Mouse (Mus musculus) intestine, postnatal 0 days (tissue): ENCODE measurements around the gene Sp100. TPM values are rescaled to one million over a fixed set of nuclear protein-coding genes. Genes with fewer than 3 reads are reported as not detected.

ENCODE experiments used
- ATAC-seq: fragments of 200-750 bp; cut with Nextera tagmentation; 2 replicates; pipeline ENCODE4 v1.8.0; 2017; ENCODE audit warnings: mild to moderate bottlenecking, moderate TSS enrichment, moderate library complexity
- H3K27ac ChIP-seq: fragments of 300-500 bp; sonication (generic); 2 replicates; pipeline ENCODE4 v1.5.1; 2014; ENCODE audit warnings: mild to moderate bottlenecking, low read depth, low read length, moderate library complexity
- H3K27me3 ChIP-seq: fragments of 300-500 bp; sonication (generic); replicated peaks from 2 replicates; pipeline ENCODE4 v1.6.1; 2014; ENCODE audit warnings: low read length, mixed read lengths; ENCODE audit not compliant: control insufficient read depth, insufficient read depth
- H3K36me3 ChIP-seq: fragments of 300-500 bp; sonication (generic); 2 replicates; pipeline ENCODE4 v1.6.1; 2014; ENCODE audit warnings: mild to moderate bottlenecking, moderate library complexity; ENCODE audit not compliant: control insufficient read depth, insufficient read depth
- H3K4me1 ChIP-seq: fragments of 300-500 bp; sonication (generic); replicated peaks from 2 replicates; pipeline ENCODE4 v1.6.1; 2014; ENCODE audit warnings: antibody characterized with exemption, low read length, mixed read lengths; ENCODE audit not compliant: control insufficient read depth, insufficient read depth
- H3K4me2 ChIP-seq: fragments of 300-500 bp; sonication (generic); replicated peaks from 2 replicates; pipeline ENCODE4 v1.6.1; 2014; ENCODE audit warnings: low read depth, mild to moderate bottlenecking, moderate library complexity
- H3K4me3 ChIP-seq: fragments of 300-500 bp; sonication (generic); 2 replicates; pipeline ENCODE4 v1.5.1; 2014; ENCODE audit warnings: low read depth, low read length
- H3K9ac ChIP-seq: fragments of 300-500 bp; sonication (generic); 2 replicates; pipeline ENCODE4 v1.6.1; 2014; ENCODE audit warnings: mild to moderate bottlenecking, low read depth, low read length
- H3K9me3 ChIP-seq: fragments of 300-500 bp; sonication (generic); 2 replicates; pipeline ENCODE4 v1.6.1; 2016; ENCODE audit warnings: mixed run types; ENCODE audit not compliant: control insufficient read depth
- CTCF ChIP-seq: sonication (generic); IDR thresholded peaks from 2 replicates; pipeline ENCODE4 v1.5.1; 2016; ENCODE audit warnings: low read depth, mild to moderate bottlenecking, control low read depth, antibody characterized with exemption, moderate library complexity
- WGBS: fragments of 180-500 bp; shearing (Covaris S2); extraction: QIAGEN DNeasy Blood & Tissue Kit; methylation state at CpG from one replicate; pipeline ENCODE4 v1.1.7; 2014; 5-methylcytosine and 5-hydroxymethylcytosine counted together
- microRNA-seq: library from miRNA; unstranded; fragments of <30 nt; microRNA quantifications from one replicate; pipeline ENCODE4, GENCODE M21; 2016
- polyA plus RNA-seq: library from polyadenylated mRNA; unstranded; fragments of >200 nt; fragmentation: Nextera tagmentation; extraction: Ambion mirVana; gene quantifications from 2 replicates; pipeline ENCODE4 v1.2.1, GENCODE M21; 2015

Sp100 gene
- polyA plus RNA-seq, 1 experiment from 2014 or later: 4.2 TPM

- no peaks in the 10 kb centered on the region for H3K9me3 ChIP-seq
- no peaks in the 10 kb centered on the region for H3K4me1 ChIP-seq
- H3K27ac ChIP-seq: no peak overlapping the region
- no peak overlapping the region for H3K4me2 ChIP-seq
- H3K36me3 ChIP-seq: no peaks in the 10 kb centered on the region
- no peak overlapping the region for H3K4me3 ChIP-seq
- no peaks in the 10 kb centered on the region for H3K27me3 ChIP-seq
- no peak for ATAC-seq
- 74% methylated on average over 6 of the region's 6 CpGs for WGBS
- H3K9ac ChIP-seq: no peak overlapping the region
- TF ChIP-seq CTCF: no peak
Observed at GRCm38 (mm10) chr1:85757531-85758230, 107.9 kb downstream of the Sp100 start.

- ATAC-seq: no peak
- no peak for TF ChIP-seq CTCF
- 35% methylated on average over 14 of the region's 14 CpGs for WGBS
Observed at GRCm38 (mm10) chr1:85758231-85758968, 108.6 kb downstream of the Sp100 start.

GRCm38 (mm10) chr1:85758969-85759293 is 109.1 kb downstream of the Sp100 start:
- no peak for ATAC-seq
- Histone ChIP-seq H3K4me2 (no peak overlapping the region), H3K4me3 (no peak overlapping the region), H3K36me3 (no peaks in the 10 kb centered on the region), H3K4me1 (no peaks in the 10 kb centered on the region), H3K9ac (no peak overlapping the region), H3K27me3 (no peaks in the 10 kb centered on the region), H3K27ac (no peak overlapping the region), H3K9me3 (no peaks in the 10 kb centered on the region)
- WGBS: 15% methylated on average over 1 of the region's 1 CpGs
- TF ChIP-seq CTCF: no peak

More at GRCm38 (mm10) chr1:85758231-85758968, 108.6 kb downstream of the Sp100 start:
- Histone ChIP-seq H3K27me3 (no peaks in the 10 kb centered on the region), H3K9me3 (no peaks in the 10 kb centered on the region), H3K9ac (no peak overlapping the region), H3K4me2 (no peak overlapping the region), H3K27ac (no peak overlapping the region), H3K4me1 (no peaks in the 10 kb centered on the region), H3K4me3 (no peak overlapping the region), H3K36me3 (no peaks in the 10 kb centered on the region)

Small RNA genes lying within 50 kb of the gene (microRNA-seq; reads per million reads assigned to microRNA genes)
- not detected for gene Mir8096

Other genes starting within 250 kb of the Sp100 start
- not detected in 2 replicates for gene G530012D18Rik, start 74.3 kb upstream of the Sp100 start, polyA plus RNA-seq
- gene Sp110, start 51.2 kb upstream of the Sp100 start, polyA plus RNA-seq: 0.91 and 1.6 TPM in 2 replicates
- gene Sp140, start 49.6 kb upstream of the Sp100 start, polyA plus RNA-seq: 1.6 and 1.8 TPM in 2 replicates
- 0.55 and 0.78 TPM in 2 replicates for gene A630001G21Rik, start 128.7 kb downstream of the Sp100 start, polyA plus RNA-seq
- 33.8 and 36.6 TPM in 2 replicates for gene Cab39, start 143.5 kb downstream of the Sp100 start, polyA plus RNA-seq
- 112 and 113 TPM in 2 replicates for gene Itm2c, start 244.3 kb downstream of the Sp100 start, polyA plus RNA-seq